Mouse (Mus musculus): Measurements from ENCODE around the gene Slc6a9. TPM values are rescaled to one million over a fixed set of nuclear protein-coding genes. Genes with fewer than 3 reads are reported as not detected.
A peak's percentile ranks its signal among the peaks of the same experiment; 100 is the strongest.

Slc6a9 gene
- polyA plus RNA-seq, 1 experiment = not detected

DNA sequence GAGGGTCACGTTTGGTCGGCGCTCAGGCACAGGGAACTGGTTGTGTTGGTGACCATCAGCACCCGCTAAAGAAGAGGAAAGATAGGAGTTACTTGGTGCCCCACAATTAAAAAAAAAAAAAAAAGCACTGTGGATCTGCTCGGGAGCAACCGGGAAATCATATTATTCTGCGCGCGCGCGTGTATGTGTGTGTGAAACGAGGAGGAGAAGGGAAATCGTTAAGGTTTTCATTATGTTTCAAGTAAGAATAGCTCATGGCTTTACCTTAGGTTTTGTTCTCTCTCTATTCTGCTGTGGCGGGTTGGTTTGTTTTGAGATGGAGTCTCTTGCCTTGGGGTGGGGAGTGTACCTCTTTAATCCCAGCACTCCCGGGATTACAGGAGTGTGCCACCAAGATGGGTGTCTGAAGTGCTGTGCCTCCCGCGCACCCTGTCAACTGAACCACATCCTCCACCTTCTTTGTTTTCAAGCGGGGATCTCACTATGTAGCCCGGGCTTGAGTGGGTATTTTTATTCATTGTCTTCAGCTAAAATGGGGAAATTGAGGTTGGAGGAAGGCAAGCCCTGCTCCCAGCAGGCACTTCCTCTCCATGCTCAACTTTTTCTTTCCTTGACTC, 81.3 kb downstream of the Slc6a9 start:
- H3K27ac ChIP-seq (ENCODE audit: insufficient read depth, low read depth, low read length) = peak overlapping the region; percentile 17; the same call in 1 of the 2 replicates
- H3K4me3 ChIP-seq (ENCODE audit: insufficient read depth, low read depth, low read length) = peak overlapping the region; percentile 81
- peaks cover 19% of the 10 kb centered on the region for H3K4me1 ChIP-seq (ENCODE audit: control insufficient read depth, insufficient read depth, low read length)
- TF ChIP-seq CTCF (IDR thresholded peaks at IDR 0.05; ENCODE audit: insufficient read depth, low read depth, low read length) (no peak), POLR2A (IDR thresholded peaks at IDR 0.05; ENCODE audit: insufficient read depth, low read depth, low read length) (no peak)
- 1% methylated on average over 19 of the region's 19 CpGs for WGBS

DNA sequence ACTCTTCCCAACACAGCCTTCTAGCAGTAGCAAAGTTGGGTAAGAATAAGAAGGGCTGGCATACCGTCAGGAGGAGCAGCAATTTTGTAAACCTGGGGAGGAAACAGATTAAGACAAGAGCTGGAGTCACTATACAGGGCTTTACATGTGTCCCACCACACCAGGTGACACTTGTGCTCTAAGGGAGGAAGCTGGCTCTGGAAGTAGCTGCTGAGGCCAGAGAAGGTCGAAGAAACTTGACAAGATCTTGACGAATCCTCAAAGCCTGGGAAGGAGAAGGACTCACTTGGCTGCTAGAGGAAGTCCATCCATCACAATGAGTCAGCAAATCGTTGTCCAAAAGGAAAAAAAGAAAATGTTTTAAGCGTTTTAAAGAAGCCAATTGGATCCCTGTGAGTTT, 82.1 kb downstream of the Slc6a9 start:
- H3K4me1 ChIP-seq (ENCODE audit: control insufficient read depth, insufficient read depth, low read length) = peaks cover 19% of the 10 kb centered on the region
- 83% methylated on average over 5 of the region's 5 CpGs for WGBS
- H3K4me3 ChIP-seq (ENCODE audit: insufficient read depth, low read depth, low read length) = no peak overlapping the region
- H3K27ac ChIP-seq (ENCODE audit: insufficient read depth, low read depth, low read length) = no peak overlapping the region
- no peak for TF ChIP-seq CTCF (IDR thresholded peaks at IDR 0.05; ENCODE audit: insufficient read depth, low read depth, low read length)
- no peak for TF ChIP-seq POLR2A (IDR thresholded peaks at IDR 0.05; ENCODE audit: insufficient read depth, low read depth, low read length)

DNA sequence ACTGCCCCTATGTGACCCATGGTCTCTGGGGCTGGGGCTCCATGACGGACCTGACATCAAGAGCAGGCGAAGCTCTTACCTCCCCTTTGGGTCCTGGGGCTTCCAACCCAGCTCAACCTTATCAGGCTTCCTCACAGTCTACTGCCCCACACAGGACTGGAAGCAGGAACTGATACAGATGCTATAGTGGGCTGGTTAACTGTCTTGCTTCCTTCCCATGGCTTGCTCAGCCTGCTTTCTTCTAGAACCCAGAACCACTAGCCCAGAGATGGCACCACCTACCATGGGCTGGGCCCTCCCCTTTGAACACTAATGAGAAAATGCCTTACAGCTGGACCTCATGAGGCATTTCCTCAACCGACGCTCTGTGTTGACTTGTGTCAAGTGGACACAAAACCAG, 83.1 kb downstream of the Slc6a9 start:
- H3K27ac ChIP-seq (ENCODE audit: insufficient read depth, low read depth, low read length) = no peak overlapping the region
- 94% methylated on average over 4 of the region's 4 CpGs for WGBS
- peaks cover 10% of the 10 kb centered on the region for H3K4me1 ChIP-seq (ENCODE audit: control insufficient read depth, insufficient read depth, low read length)
- no peak overlapping the region for H3K4me3 ChIP-seq (ENCODE audit: insufficient read depth, low read depth, low read length)
- TF ChIP-seq CTCF (IDR thresholded peaks at IDR 0.05; ENCODE audit: insufficient read depth, low read depth, low read length) (no peak), POLR2A (IDR thresholded peaks at IDR 0.05; ENCODE audit: insufficient read depth, low read depth, low read length) (no peak)

DNA sequence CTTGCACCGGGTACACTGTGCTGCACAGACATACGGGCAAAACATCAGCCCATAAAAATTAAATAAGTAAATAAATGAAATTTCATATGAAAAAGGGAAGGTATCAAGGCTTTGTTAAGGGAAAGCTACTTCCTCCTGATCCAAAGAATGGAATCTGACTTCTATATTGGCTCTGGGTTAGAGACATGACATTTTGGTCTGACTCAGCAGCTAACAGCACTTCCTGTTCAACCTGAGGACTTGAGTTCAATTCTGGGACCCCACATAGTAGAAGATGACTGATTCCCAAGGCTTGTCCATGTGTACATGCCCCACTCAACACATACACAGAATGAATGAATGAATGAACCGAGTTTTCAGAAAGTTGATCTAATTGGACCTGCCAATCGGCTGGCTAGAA, 83.5 kb downstream of the Slc6a9 start:
- Histone ChIP-seq H3K4me3 (ENCODE audit: insufficient read depth, low read depth, low read length) (no peak overlapping the region), H3K4me1 (ENCODE audit: control insufficient read depth, insufficient read depth, low read length) (peaks cover 5% of the 10 kb centered on the region; the same call in 1 of the 2 replicates), H3K27ac (ENCODE audit: insufficient read depth, low read depth, low read length) (no peak overlapping the region)
- 93% methylated on average over 4 of the region's 4 CpGs for WGBS
- TF ChIP-seq CTCF (IDR thresholded peaks at IDR 0.05; ENCODE audit: insufficient read depth, low read depth, low read length) (no peak), POLR2A (IDR thresholded peaks at IDR 0.05; ENCODE audit: insufficient read depth, low read depth, low read length) (no peak)

DNA sequence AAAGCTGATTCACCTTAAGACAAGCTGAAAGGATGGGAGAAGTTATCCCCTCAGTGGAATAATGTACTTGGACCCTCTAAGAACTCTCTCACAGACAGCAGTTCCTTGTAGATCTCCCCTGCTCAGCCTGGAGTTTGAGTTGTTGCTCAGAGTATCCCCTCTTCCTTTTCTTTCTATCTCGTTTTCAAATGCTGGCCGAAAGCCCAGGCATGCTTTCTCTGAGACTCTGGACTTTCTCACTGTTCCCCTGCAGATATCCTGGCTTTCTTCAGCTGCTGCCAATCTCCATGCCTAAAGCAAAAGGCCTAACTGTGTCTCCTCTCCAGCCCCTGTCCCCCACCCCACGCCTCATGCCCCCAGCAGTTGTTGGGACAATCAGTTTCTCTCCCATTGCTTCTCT, 84.0 kb downstream of the Slc6a9 start:
- 44% methylated on average over 3 of the region's 3 CpGs for WGBS
- Histone ChIP-seq H3K4me1 (ENCODE audit: control insufficient read depth, insufficient read depth, low read length) (peaks cover 2% of the 10 kb centered on the region; the same call in 1 of the 2 replicates), H3K4me3 (ENCODE audit: insufficient read depth, low read depth, low read length) (no peak overlapping the region), H3K27ac (ENCODE audit: insufficient read depth, low read depth, low read length) (no peak overlapping the region)
- TF ChIP-seq CTCF (IDR thresholded peaks at IDR 0.05; ENCODE audit: insufficient read depth, low read depth, low read length) (no peak), POLR2A (IDR thresholded peaks at IDR 0.05; ENCODE audit: insufficient read depth, low read depth, low read length) (no peak)

DNA sequence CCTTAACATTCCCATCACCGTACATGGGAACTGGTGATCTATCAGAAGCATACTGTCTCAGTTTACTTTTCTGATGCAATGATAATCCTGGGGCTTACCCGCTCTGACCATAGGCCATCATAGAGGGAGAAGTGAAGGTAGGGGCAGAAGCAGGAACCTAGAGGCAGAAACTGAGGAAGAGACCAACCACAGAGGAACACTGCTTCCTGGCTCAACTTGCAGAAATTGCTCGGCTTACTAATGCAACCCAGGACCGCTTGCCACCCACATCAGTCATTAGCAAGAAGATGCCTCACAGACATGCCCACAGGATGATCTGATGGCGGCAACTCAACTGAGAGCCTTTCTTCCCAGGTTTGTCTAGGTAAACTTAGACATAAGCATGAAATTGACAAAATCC, 84.5 kb downstream of the Slc6a9 start:
- 86% methylated on average over 5 of the region's 5 CpGs for WGBS
- no peak for TF ChIP-seq POLR2A (IDR thresholded peaks at IDR 0.05; ENCODE audit: insufficient read depth, low read depth, low read length)
- TF ChIP-seq CTCF (IDR thresholded peaks at IDR 0.05; ENCODE audit: insufficient read depth, low read depth, low read length) = no peak
- no peak overlapping the region for H3K27ac ChIP-seq (ENCODE audit: insufficient read depth, low read depth, low read length)
- H3K4me1 ChIP-seq (ENCODE audit: control insufficient read depth, insufficient read depth, low read length) = no peaks in the 10 kb centered on the region
- H3K4me3 ChIP-seq (ENCODE audit: insufficient read depth, low read depth, low read length) = no peak overlapping the region

DNA sequence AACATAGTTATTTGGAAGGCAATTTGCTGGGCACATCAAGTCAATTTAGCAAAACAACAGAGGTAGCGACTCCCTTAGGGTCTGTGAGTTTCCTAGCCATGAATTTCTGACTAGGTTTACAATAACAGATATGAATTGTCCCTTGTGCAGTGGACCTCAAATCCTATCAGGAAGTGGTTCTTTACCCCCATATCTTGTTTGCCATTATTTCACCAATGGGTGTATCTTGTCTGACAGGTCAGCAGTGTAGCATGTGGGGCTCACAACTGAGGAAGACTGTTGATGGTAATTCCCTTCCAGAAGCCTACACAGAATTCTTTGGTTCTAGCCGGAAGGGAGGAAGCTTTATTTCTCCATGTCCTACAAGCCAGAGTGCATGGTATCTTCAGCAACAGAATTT, 87.1 kb downstream of the Slc6a9 start:
- 87% methylated on average over 2 of the region's 2 CpGs for WGBS
- no peak overlapping the region for H3K4me3 ChIP-seq (ENCODE audit: insufficient read depth, low read depth, low read length)
- H3K4me1 ChIP-seq (ENCODE audit: control insufficient read depth, insufficient read depth, low read length) = peaks cover 4% of the 10 kb centered on the region
- TF ChIP-seq CTCF (IDR thresholded peaks at IDR 0.05; ENCODE audit: insufficient read depth, low read depth, low read length) (no peak), POLR2A (IDR thresholded peaks at IDR 0.05; ENCODE audit: insufficient read depth, low read depth, low read length) (no peak)
- H3K27ac ChIP-seq (ENCODE audit: insufficient read depth, low read depth, low read length) = no peak overlapping the region

DNA sequence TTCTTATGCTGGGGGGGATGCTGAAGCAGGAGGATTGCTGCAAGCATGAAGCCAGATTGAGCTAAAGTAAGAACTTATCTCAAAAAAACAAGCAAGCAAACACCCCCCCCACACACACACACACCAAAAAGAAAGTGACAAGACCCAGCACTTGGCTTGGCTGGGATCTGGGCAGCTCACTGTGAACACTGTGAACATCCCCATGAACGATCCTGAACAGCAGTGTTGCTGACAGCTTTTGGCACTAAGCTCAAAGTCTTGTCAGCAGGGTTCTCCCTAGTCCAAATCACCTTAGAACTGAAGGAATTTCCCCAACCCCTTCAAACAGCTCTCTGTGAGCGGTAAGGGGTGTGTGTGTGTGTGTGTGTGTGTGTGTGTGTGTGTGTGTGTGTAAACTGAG, 89.1 kb downstream of the Slc6a9 start:
- Histone ChIP-seq H3K27ac (ENCODE audit: insufficient read depth, low read depth, low read length) (no peak overlapping the region), H3K4me3 (ENCODE audit: insufficient read depth, low read depth, low read length) (no peak overlapping the region), H3K4me1 (ENCODE audit: control insufficient read depth, insufficient read depth, low read length) (peaks cover 20% of the 10 kb centered on the region)
- 55% methylated on average over 2 of the region's 2 CpGs for WGBS
- TF ChIP-seq POLR2A (IDR thresholded peaks at IDR 0.05; ENCODE audit: insufficient read depth, low read depth, low read length) (no peak), CTCF (IDR thresholded peaks at IDR 0.05; ENCODE audit: insufficient read depth, low read depth, low read length) (no peak)

Other genes starting within 250 kb of the Slc6a9 start
- gene Dmap1, start 152.2 kb upstream of the Slc6a9 start, polyA plus RNA-seq (2012; ENCODE audit: insufficient read depth, insufficient read length, low replicate concordance, missing spikeins) = not detected in 2 replicates
- gene Gm12845, start 110.1 kb upstream of the Slc6a9 start, polyA plus RNA-seq (2012; ENCODE audit: insufficient read depth, insufficient read length, low replicate concordance, missing spikeins) = not detected in 2 replicates
- gene Klf17, start 68.9 kb upstream of the Slc6a9 start, polyA plus RNA-seq (2012; ENCODE audit: insufficient read depth, insufficient read length, low replicate concordance, missing spikeins) = not detected in 2 replicates
- gene Ccdc24, start 38.1 kb downstream of the Slc6a9 start, polyA plus RNA-seq (2012; ENCODE audit: insufficient read depth, insufficient read length, low replicate concordance, missing spikeins) = not detected in 2 replicates
- not detected in 2 replicates for gene B4galt2, start 49.0 kb downstream of the Slc6a9 start, polyA plus RNA-seq (2012; ENCODE audit: insufficient read depth, insufficient read length, low replicate concordance, missing spikeins)
- gene Atp6v0b, start 52.8 kb downstream of the Slc6a9 start, polyA plus RNA-seq (2012; ENCODE audit: insufficient read depth, insufficient read length, low replicate concordance, missing spikeins) = not detected in 2 replicates
- not detected in 2 replicates for gene Dph2, start 57.5 kb downstream of the Slc6a9 start, polyA plus RNA-seq (2012; ENCODE audit: insufficient read depth, insufficient read length, low replicate concordance, missing spikeins)
- gene Ipo13, start 80.5 kb downstream of the Slc6a9 start, polyA plus RNA-seq (2012; ENCODE audit: insufficient read depth, insufficient read length, low replicate concordance, missing spikeins) = 213 TPM in 1 of 2 replicates, not detected in the other
- not detected in 2 replicates for gene Artn, start 95.3 kb downstream of the Slc6a9 start, polyA plus RNA-seq (2012; ENCODE audit: insufficient read depth, insufficient read length, low replicate concordance, missing spikeins)

Measured in olfactory bulb, adult 2 months (tissue).